Comparison of ENCODE assay signal across 8 mouse cellular contexts in genomic region chr7:101348312-101348711, GRCm38 (mm10). TPM values are rescaled to one million over a fixed set of nuclear protein-coding genes. Genes with fewer than 3 reads are reported as not detected.
DNase-seq lines count a peak whose midpoint lies in the region; ATAC-seq and TF ChIP-seq lines count a peak whose summit lies in the region.

No protein-coding gene starts in this region.

- H3K9me3 ChIP-seq in lung, embryonic 14.5 days (ENCODE audit: low read depth, low read length) = no peaks in the 10 kb centered on the region
- H3K9me3 ChIP-seq in neural tube, embryonic 11.5 days (ENCODE audit: control insufficient read depth, low read length) = no peaks in the 10 kb centered on the region

- no peak for TF ChIP-seq POLR2A in embryonic fibroblast, embryonic 13.5 days (IDR thresholded peaks at IDR 0.05; ENCODE audit: low read depth, low read length)

- H3K36me3 ChIP-seq in lung, embryonic 14.5 days (ENCODE audit: insufficient read depth) = peaks cover 3% of the 10 kb centered on the region; the same call in 1 of the 2 replicates
- H3K36me3 ChIP-seq in neural tube, embryonic 11.5 days (ENCODE audit: control insufficient read depth, insufficient read depth, low read length) = no peaks in the 10 kb centered on the region

- H3K27ac ChIP-seq in lung, embryonic 14.5 days (ENCODE audit: low read depth) = no peak overlapping the region
- H3K27ac ChIP-seq in embryonic fibroblast, embryonic 13.5 days (ENCODE audit: insufficient read depth, low read length) = no peak overlapping the region
- H3K27ac ChIP-seq in neural tube, embryonic 11.5 days (ENCODE audit: low read depth, low read length) = no peak overlapping the region

- H3K9ac ChIP-seq in lung, embryonic 14.5 days = peak overlapping the region; percentile 58
- H3K9ac ChIP-seq in neural tube, embryonic 11.5 days (ENCODE audit: low read length) = peak overlapping the region; percentile 47

- ATAC-seq in lung, embryonic 14.5 days (ENCODE audit: insufficient read depth) = peak; percentile 11; the same call in 1 of the 2 replicates
- no peak for ATAC-seq in neural tube, embryonic 11.5 days (ENCODE audit: insufficient read depth, low FRiP score, low TSS enrichment)

- 0 out of 2 replicates have a peak, but pooled peaks cover 5% of the 10 kb centered on the region for H3K27me3 ChIP-seq in lung, embryonic 14.5 days (ENCODE audit: insufficient read depth, low read length)
- peaks cover 7% of the 10 kb centered on the region; the same call in 1 of the 2 replicates for H3K27me3 ChIP-seq in neural tube, embryonic 11.5 days (ENCODE audit: control insufficient read depth, insufficient read depth, low read length)

- peak; percentile 48 for DNase-seq in lung, embryonic 14.5 days
- no peak for DNase-seq in lung, postnatal 36 days
- peak; percentile 41 for DNase-seq in kidney, postnatal 14 days
- DNase-seq in neural tube, embryonic 11.5 days (ENCODE audit: low spot score) = peak; percentile 12
- DNase-seq in urinary bladder, postnatal 10 days (ENCODE audit: low spot score) = no peak
- no peak for DNase-seq in thymus, postnatal 25 days
- no peak for DNase-seq in urinary bladder, adult 2 months (ENCODE audit: low spot score)

- peak overlapping the region; percentile 99 for H3K4me2 ChIP-seq in lung, embryonic 14.5 days
- peak overlapping the region; percentile 95 for H3K4me2 ChIP-seq in neural tube, embryonic 11.5 days (ENCODE audit: low read depth)

- 0 out of 2 replicates have a peak, but pooled peaks cover 4% of the 10 kb centered on the region for H3K4me1 ChIP-seq in lung, embryonic 14.5 days (ENCODE audit: insufficient read depth)
- peaks cover 4% of the 10 kb centered on the region; the same call in 1 of the 2 replicates for H3K4me1 ChIP-seq in embryonic fibroblast, embryonic 13.5 days (ENCODE audit: control insufficient read depth, insufficient read depth, low read length)
- peaks cover 10% of the 10 kb centered on the region; the same call in 1 of the 2 replicates for H3K4me1 ChIP-seq in neural tube, embryonic 11.5 days (ENCODE audit: control insufficient read depth, insufficient read depth, low read length)

- WGBS in lung, embryonic 14.5 days = 3% methylated on average over 13 of the region's 13 CpGs
- 4% methylated on average over 13 of the region's 13 CpGs for WGBS in neural tube, embryonic 11.5 days

- H3K4me3 ChIP-seq in lung, embryonic 14.5 days (ENCODE audit: low read depth, low read length) = peak overlapping the region; percentile 65
- H3K4me3 ChIP-seq in embryonic fibroblast, embryonic 13.5 days (ENCODE audit: insufficient read depth, low read length) = peak overlapping the region; percentile 61
- H3K4me3 ChIP-seq in neural tube, embryonic 11.5 days (ENCODE audit: low read depth, low read length) = peak overlapping the region; percentile 48

- no peak for TF ChIP-seq CTCF in lung, embryonic 14.5 days (IDR thresholded peaks at IDR 0.05; ENCODE audit: low read depth)
- no peak for TF ChIP-seq CTCF in embryonic fibroblast, embryonic 13.5 days (IDR thresholded peaks at IDR 0.05; ENCODE audit: borderline replicate concordance, insufficient read depth, low read length)

RNA-seq across cellular contexts. Expression of gene Arap1, which starts 0.4 kb away (rescaled TPM):
- polyA plus RNA-seq in lung, embryonic 14.5 days (2014; fragmentation: Nextera tagmentation; extraction: Ambion mirVana) = 108 and 122 TPM in 2 replicates
- polyA plus RNA-seq in embryonic fibroblast, embryonic 13.5 days (2011; ENCODE audit: insufficient read length, low read depth, missing spikeins) = 64.2 and 115 TPM in 2 replicates
- 11.2 and 12.3 TPM in 2 replicates for polyA plus RNA-seq in neural tube, embryonic 11.5 days (2014; fragmentation: Nextera tagmentation; extraction: Ambion mirVana)
- polyA plus RNA-seq in urinary bladder, adult 2 months (2012; rRNA removed) = 110 and 127 TPM in 2 replicates

RNA-seq across cellular contexts. Expression of gene Stard10, which starts 31.4 kb away (rescaled TPM):
- polyA plus RNA-seq in lung, embryonic 14.5 days (2014; fragmentation: Nextera tagmentation; extraction: Ambion mirVana) = 35.4 and 38.0 TPM in 2 replicates
- polyA plus RNA-seq in embryonic fibroblast, embryonic 13.5 days (2011; ENCODE audit: insufficient read length, low read depth, missing spikeins) = 13.1 and 13.5 TPM in 2 replicates
- polyA plus RNA-seq in neural tube, embryonic 11.5 days (2014; fragmentation: Nextera tagmentation; extraction: Ambion mirVana) = 7.0 and 8.0 TPM in 2 replicates
- polyA plus RNA-seq in urinary bladder, adult 2 months (2012; rRNA removed) = 54.2 and 72.7 TPM in 2 replicates

RNA-seq across cellular contexts. Expression of gene Atg16l2, which starts 46.3 kb away (rescaled TPM):
- polyA plus RNA-seq in lung, embryonic 14.5 days (2014; fragmentation: Nextera tagmentation; extraction: Ambion mirVana) = 13.2 and 14.6 TPM in 2 replicates
- 14.1 and 16.3 TPM in 2 replicates for polyA plus RNA-seq in embryonic fibroblast, embryonic 13.5 days (2011; ENCODE audit: insufficient read length, low read depth, missing spikeins)
- polyA plus RNA-seq in neural tube, embryonic 11.5 days (2014; fragmentation: Nextera tagmentation; extraction: Ambion mirVana) = 7.2 and 9.5 TPM in 2 replicates
- polyA plus RNA-seq in urinary bladder, adult 2 months (2012; rRNA removed) = 24.2 and 31.9 TPM in 2 replicates

Comparison
In these comparisons a context has a peak if more than half of its experiments do, and no peak if none do; other contexts are left out.
1. DNase-seq: peak in lung, embryonic 14.5 days (single experiment), kidney, postnatal 14 days (single experiment) and neural tube, embryonic 11.5 days (single experiment); none in lung, postnatal 36 days (single experiment), urinary bladder, postnatal 10 days (single experiment), thymus, postnatal 25 days (single experiment) and urinary bladder, adult 2 months (single experiment).
2. Peak in every context shown above with its lines, with median percentiles within 50 percentile points of each other: H3K4me3 ChIP-seq.